Mouse (Mus musculus): ENCODE data around the gene Prl7a1. TPM values are rescaled to one million over a fixed set of nuclear protein-coding genes. Genes with fewer than 3 reads are reported as not detected.

Gene Prl7a1
- not detected for polyA plus RNA-seq (2017; shearing (Covaris generic))

DNA sequence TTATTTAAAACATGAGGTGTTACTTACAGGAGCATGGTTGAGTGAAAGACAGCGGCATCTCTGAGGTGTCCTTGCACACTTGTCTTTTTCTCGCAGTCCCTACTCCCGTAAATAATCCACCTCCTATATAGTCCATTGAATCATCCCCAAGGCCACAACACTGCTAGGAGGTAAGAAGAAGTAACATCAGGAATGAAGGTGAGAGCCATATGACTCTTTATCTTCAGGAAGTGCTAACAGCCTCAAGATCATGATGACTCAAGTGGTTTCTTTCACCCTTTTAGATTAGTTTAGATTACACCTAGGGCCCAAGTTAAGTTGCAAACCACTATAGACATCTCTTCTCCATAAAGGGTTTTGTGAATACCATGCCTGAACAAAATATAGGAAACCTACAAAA lies at the start of gene Prl7a1:
TSS of gene Prl7a1 (minus strand) at position 101 of the 400 bp plus-strand sequence.
- ATAC-seq = no peak

DNA sequence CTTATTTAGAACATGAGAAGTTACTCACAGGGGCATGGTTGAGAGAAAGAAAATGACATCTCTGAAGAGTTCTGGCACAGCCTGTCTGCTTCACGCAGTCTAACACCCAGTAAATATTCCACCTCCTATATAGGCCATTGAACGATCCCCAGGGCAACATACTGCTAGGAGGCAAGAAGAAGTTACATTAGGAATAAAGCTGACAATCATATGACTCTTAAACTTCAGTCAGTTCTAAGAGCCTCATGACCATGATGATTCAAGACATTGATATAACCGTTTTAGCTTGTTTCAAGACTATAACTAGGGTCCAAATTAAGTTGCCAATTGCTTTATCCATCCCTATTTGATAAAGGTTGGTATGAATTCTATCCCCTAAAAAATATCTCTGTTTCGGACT lies 25.6 kb upstream of the Prl7a1 start, which contains the start of gene Prl7a2:
TSS of gene Prl7a2 (minus strand) at position 101 of the 400 bp plus-strand sequence.
- no peak for ATAC-seq

GRCm38 (mm10) chr13:27660747-27661146 lies 18.5 kb upstream of the Prl7a1 start:
- ATAC-seq = no peak

GRCm38 (mm10) chr13:27610482-27610881 lies 31.8 kb downstream of the Prl7a1 start, which contains the start of gene Prl7b1:
Gene Prl7b1 (minus strand): TSS chr13:27610582.
- no peak for ATAC-seq

Other genes with a start within 250 kb of the Prl7a1 start
- gene Prl8a6, start 203.8 kb downstream of the Prl7a1 start, polyA plus RNA-seq (2017; shearing (Covaris generic)) = not detected
- gene Prl8a8, start 129.3 kb downstream of the Prl7a1 start, polyA plus RNA-seq (2017; shearing (Covaris generic)) = not detected
- not detected for gene Prl8a9, start 77.9 kb downstream of the Prl7a1 start, polyA plus RNA-seq (2017; shearing (Covaris generic))
- gene Prl8a1, start 60.3 kb downstream of the Prl7a1 start, polyA plus RNA-seq (2017; shearing (Covaris generic)) = not detected
- not detected for gene Prl7b1, start 31.9 kb downstream of the Prl7a1 start, polyA plus RNA-seq (2017; shearing (Covaris generic))
- gene Prl7a2, start 25.5 kb upstream of the Prl7a1 start, polyA plus RNA-seq (2017; shearing (Covaris generic)) = not detected
- not detected for gene Prl7d1, start 74.2 kb upstream of the Prl7a1 start, polyA plus RNA-seq (2017; shearing (Covaris generic))
- gene Prl7c1, start 138.3 kb upstream of the Prl7a1 start, polyA plus RNA-seq (2017; shearing (Covaris generic)) = not detected
- gene Prl2a1, start 159.2 kb upstream of the Prl7a1 start, polyA plus RNA-seq (2017; shearing (Covaris generic)) = not detected
- not detected for gene Prl2c1, start 206.8 kb upstream of the Prl7a1 start, polyA plus RNA-seq (2017; shearing (Covaris generic))